Comparison of ENCODE assay signal across 10 mouse cellular contexts in genomic region chr14:22649411-22649911, GRCm38 (mm10).
A peak's percentile ranks its signal among the peaks of the same experiment; 100 is the strongest.
DNase-seq lines count a peak whose midpoint lies in the region; ATAC-seq lines count a peak whose summit lies in the region.
"Had no signal": no experiment of that assay in that cellular context is flagged by ENCODE, and none has a peak within 500 bp of the region (broad histone marks: within the 10 kb centered on the region; RNA-seq: fewer than 3 reads in every experiment).

No protein-coding gene starts in this region.

- peak overlapping the region; percentile 77 for H3K27ac ChIP-seq in lung, embryonic 15.5 days
- no peak overlapping the region for H3K27ac ChIP-seq in forebrain, embryonic 16.5 days (ENCODE audit: low read length)
- H3K27ac ChIP-seq: layer of hippocampus, adult 2 months had no signal

- no peak overlapping the region for H3K4me3 ChIP-seq in lung, embryonic 15.5 days
- no peak overlapping the region for H3K4me3 ChIP-seq in forebrain, embryonic 16.5 days (replicated peaks; ENCODE audit: low read length)
- H3K4me3 ChIP-seq: layer of hippocampus, adult 2 months had no signal

- no peak overlapping the region for H3K9ac ChIP-seq in lung, embryonic 15.5 days
- H3K9ac ChIP-seq in forebrain, embryonic 16.5 days (replicated peaks; ENCODE audit: low read depth, low read length): no peak overlapping the region

- no peak for ATAC-seq in lung, embryonic 15.5 days (ENCODE audit: borderline replicate concordance, extremely low read depth, low FRiP score, low TSS enrichment)
- ATAC-seq in common myeloid progenitor, adult 5-6 weeks (replicated peaks; ENCODE audit: low read depth, poor library complexity, severe bottlenecking): peak; percentile 65
- peak; percentile 91 for ATAC-seq in forebrain, embryonic 16.5 days
- ATAC-seq in megakaryocyte progenitor cell, adult 5-6 weeks (replicated peaks; ENCODE audit: poor library complexity): peak; percentile 29; the same call in 1 of the 2 replicates

- no peaks in the 10 kb centered on the region for H3K9me3 ChIP-seq in lung, embryonic 15.5 days
- H3K9me3 ChIP-seq in forebrain, embryonic 16.5 days (ENCODE audit: control insufficient read depth, low read length): no peaks in the 10 kb centered on the region

- H3K4me1 ChIP-seq in lung, embryonic 15.5 days: peaks cover 50% of the 10 kb centered on the region
- peaks cover 13% of the 10 kb centered on the region for H3K4me1 ChIP-seq in forebrain, embryonic 16.5 days (replicated peaks; ENCODE audit: control insufficient read depth, insufficient read depth, low read length)

- WGBS in lung, embryonic 15.5 days: 15% methylated on average over 5 of the region's 5 CpGs
- WGBS in forebrain, embryonic 16.5 days: 8% methylated on average over 5 of the region's 5 CpGs

- H3K4me2 ChIP-seq in lung, embryonic 15.5 days: peak overlapping the region; percentile 37; the same call in 1 of the 2 replicates
- H3K4me2 ChIP-seq in forebrain, embryonic 16.5 days (ENCODE audit: low read length): no peak overlapping the region

- H3K27me3 ChIP-seq in lung, embryonic 15.5 days: no peaks in the 10 kb centered on the region
- H3K27me3 ChIP-seq in forebrain, embryonic 16.5 days (replicated peaks; ENCODE audit: control insufficient read depth, insufficient read depth, low read length): no peaks in the 10 kb centered on the region

- no peak for DNase-seq in lung, adult 18-20 months
- no peak for DNase-seq in cerebellum, postnatal 36 days
- DNase-seq in cerebellum, adult 11 months: no peak
- DNase-seq in urinary bladder, postnatal 10 days (ENCODE audit: low spot score): no peak
- DNase-seq: cerebellum, adult 8-10 months had no signal

- H3K36me3 ChIP-seq in lung, embryonic 15.5 days: no peaks in the 10 kb centered on the region
- H3K36me3 ChIP-seq in forebrain, embryonic 16.5 days (ENCODE audit: control insufficient read depth, insufficient read depth): no peaks in the 10 kb centered on the region
